Mouse (Mus musculus): Measurements from ENCODE around the gene Sbno2. TPM values are rescaled to one million over a fixed set of nuclear protein-coding genes. Genes with fewer than 3 reads are reported as not detected.
A peak's percentile ranks its signal among the peaks of the same experiment; 100 is the strongest.
"Not testable (repeated sequence)": the region's sequence is repeated elsewhere in the genome, so short reads cannot be mapped to it uniquely, and the experiment has no call there.

Sbno2 gene
- total RNA-seq, 2 experiments from 2014 or later = 24.5 to 42.4 TPM

- ATAC-seq (replicated peaks; ENCODE audit: poor library complexity, severe bottlenecking) = no peak
These were observed 36.1 kb downstream of the Sbno2 start for GRCm38 (mm10) chr10:80069251-80069650.

GRCm38 (mm10) chr10:80063877-80064650 is 41.3 kb downstream of the Sbno2 start:
- ATAC-seq (replicated peaks; ENCODE audit: poor library complexity, severe bottlenecking) = no peak; the same call in 1 of the 2 replicates

- no peak for ATAC-seq (replicated peaks; ENCODE audit: poor library complexity, severe bottlenecking)
These were observed 42.3 kb downstream of the Sbno2 start for GRCm38 (mm10) chr10:80063104-80063503.

- no peak for ATAC-seq (replicated peaks; ENCODE audit: poor library complexity, severe bottlenecking)
These were observed 47.6 kb downstream of the Sbno2 start for GRCm38 (mm10) chr10:80057683-80058326.

GRCm38 (mm10) chr10:80056976-80057682 is 48.2 kb downstream of the Sbno2 start:
- ATAC-seq (replicated peaks; ENCODE audit: poor library complexity, severe bottlenecking) = no peak

GRCm38 (mm10) chr10:80056506-80056905 is 48.9 kb downstream of the Sbno2 start:
- ATAC-seq (replicated peaks; ENCODE audit: poor library complexity, severe bottlenecking) = no peak

GRCm38 (mm10) chr10:80055891-80056290 is 49.5 kb downstream of the Sbno2 start:
- ATAC-seq (replicated peaks; ENCODE audit: poor library complexity, severe bottlenecking) = no peak

- no peak for ATAC-seq (replicated peaks; ENCODE audit: poor library complexity, severe bottlenecking)
These were observed 50.0 kb downstream of the Sbno2 start for GRCm38 (mm10) chr10:80055364-80055763.

- ATAC-seq (replicated peaks; ENCODE audit: poor library complexity, severe bottlenecking) = not testable (repeated sequence)
These were observed 50.5 kb downstream of the Sbno2 start for GRCm38 (mm10) chr10:80054911-80055310.

- ATAC-seq (replicated peaks; ENCODE audit: poor library complexity, severe bottlenecking) = peak; percentile 20; the same call in 1 of the 2 replicates
These were observed 51.2 kb downstream of the Sbno2 start for GRCm38 (mm10) chr10:80053831-80054815.

- ATAC-seq (replicated peaks; ENCODE audit: poor library complexity, severe bottlenecking) = peak; percentile 86
These were observed 52.1 kb downstream of the Sbno2 start for GRCm38 (mm10) chr10:80053259-80053780.

GRCm38 (mm10) chr10:80052374-80052764 is 53.0 kb downstream of the Sbno2 start:
- no peak for ATAC-seq (replicated peaks; ENCODE audit: poor library complexity, severe bottlenecking)

GRCm38 (mm10) chr10:80051618-80052373 is 53.6 kb downstream of the Sbno2 start:
- ATAC-seq (replicated peaks; ENCODE audit: poor library complexity, severe bottlenecking) = peak; percentile 16

- no peak for ATAC-seq (replicated peaks; ENCODE audit: poor library complexity, severe bottlenecking)
These were observed 54.3 kb downstream of the Sbno2 start for GRCm38 (mm10) chr10:80050885-80051617.

GRCm38 (mm10) chr10:80050244-80050643 is 55.1 kb downstream of the Sbno2 start:
- no peak for ATAC-seq (replicated peaks; ENCODE audit: poor library complexity, severe bottlenecking)

- ATAC-seq (replicated peaks; ENCODE audit: poor library complexity, severe bottlenecking) = no peak
These were observed 56.5 kb downstream of the Sbno2 start for GRCm38 (mm10) chr10:80048834-80049233.

- ATAC-seq (replicated peaks; ENCODE audit: poor library complexity, severe bottlenecking) = no peak
These were observed 57.0 kb downstream of the Sbno2 start for GRCm38 (mm10) chr10:80048396-80048795.

- no peak for ATAC-seq (replicated peaks; ENCODE audit: poor library complexity, severe bottlenecking)
These were observed 58.3 kb downstream of the Sbno2 start, which contains the start of gene Gpx4 for GRCm38 (mm10) chr10:80047041-80047565. Gene Gpx4 (plus strand): TSS chr10:80047166.
